Mouse (Mus musculus) cerebellum, adult 18-20 months (tissue): Measurements from ENCODE around the gene Tceanc2.

Source experiments
- DNase-seq, 2 experiments: peaks; one replicate each; pipeline ENCODE4 v3.0.0; 2021

The Tceanc2 gene

DNA sequence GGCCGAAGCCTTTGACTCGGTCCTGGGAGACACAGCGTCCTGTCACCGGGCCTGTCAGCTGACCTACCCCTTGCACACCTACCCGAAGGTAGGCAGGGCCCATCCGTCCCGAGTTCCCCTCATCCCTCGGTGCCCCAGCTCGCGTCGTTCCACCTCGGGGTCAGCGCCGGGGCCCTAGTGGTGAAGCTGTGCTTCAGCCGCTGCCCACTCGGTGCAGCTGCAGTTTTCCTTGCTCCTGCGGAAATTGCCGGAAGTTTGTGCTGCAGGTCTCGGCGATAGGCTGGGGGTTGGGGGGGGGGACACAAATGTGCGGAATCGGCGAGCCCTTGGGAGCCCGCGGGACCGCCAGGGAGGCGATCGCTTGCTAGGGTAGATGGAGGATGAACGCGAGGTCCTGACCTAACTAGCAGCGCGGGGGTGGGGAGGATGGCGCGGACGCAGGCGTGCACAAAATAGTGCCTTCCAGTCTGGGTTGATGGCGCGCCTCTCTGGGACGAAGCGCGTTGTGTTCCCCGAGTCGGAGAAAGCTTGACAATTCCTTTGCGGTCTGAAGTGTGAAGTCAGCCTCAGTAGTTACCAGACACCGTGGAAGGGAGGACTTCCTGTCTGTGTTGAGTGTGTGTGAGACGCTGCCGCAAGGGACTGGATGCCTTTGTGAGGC is at the start of gene Tceanc2:
Tceanc2 (minus strand) TSS at position 287 of the 661 bp plus-strand sequence.
- peak; percentile 63 to 64 for DNase-seq

GRCm38 (mm10) chr4:107226313-107226712 is 47.4 kb upstream of the Tceanc2 start:
- DNase-seq = no peak

DNA sequence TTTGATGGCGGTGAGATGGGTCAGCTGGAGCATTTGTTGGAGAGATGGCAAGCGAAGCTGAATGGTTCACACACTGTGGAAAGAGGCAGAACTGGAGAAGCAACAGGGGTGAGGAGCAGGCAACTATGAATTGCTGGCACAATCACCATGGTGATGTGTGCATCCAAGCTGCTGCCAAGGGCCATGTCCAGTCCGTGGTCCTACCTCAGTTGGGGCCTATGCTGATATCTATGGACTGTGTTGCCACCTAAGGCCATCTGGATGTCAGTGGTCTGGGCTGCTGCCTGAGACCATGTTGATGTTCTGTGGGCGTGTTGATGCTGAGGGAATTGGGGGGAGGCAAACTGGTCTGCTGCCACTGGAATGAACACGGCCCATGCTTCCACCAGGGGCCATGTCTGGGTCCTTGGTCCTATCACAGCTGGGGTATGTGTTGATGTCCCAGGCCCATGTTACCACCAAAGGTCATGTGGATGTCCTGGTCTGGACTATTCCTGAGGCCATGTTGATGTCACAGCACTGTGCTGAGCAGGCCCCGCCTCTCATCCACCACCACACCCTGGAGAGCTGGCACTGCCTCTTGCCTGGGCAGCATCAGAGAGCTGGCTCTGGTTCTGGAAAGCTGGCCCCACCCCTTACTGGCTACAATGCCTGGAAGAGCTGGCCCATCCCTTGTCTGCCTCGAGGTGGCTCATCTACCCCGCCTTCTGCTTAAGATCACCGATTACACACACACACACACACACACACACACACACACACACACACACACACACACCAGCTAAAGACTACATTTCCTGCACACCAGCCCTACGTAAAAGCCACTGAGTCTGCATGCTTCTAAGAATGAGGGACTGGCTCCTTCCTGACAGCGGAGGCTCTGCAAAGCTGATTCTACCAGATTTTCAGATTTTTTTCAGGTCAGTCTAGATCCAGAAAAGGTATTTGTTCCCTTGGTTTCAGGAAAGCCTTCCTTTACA is 44.6 kb upstream of the Tceanc2 start:
- peak in 1 of 2 experiments; percentile 25 for DNase-seq

GRCm38 (mm10) chr4:107221524-107221923 is 42.6 kb upstream of the Tceanc2 start:
- DNase-seq = peak; percentile 13 to 17

DNA sequence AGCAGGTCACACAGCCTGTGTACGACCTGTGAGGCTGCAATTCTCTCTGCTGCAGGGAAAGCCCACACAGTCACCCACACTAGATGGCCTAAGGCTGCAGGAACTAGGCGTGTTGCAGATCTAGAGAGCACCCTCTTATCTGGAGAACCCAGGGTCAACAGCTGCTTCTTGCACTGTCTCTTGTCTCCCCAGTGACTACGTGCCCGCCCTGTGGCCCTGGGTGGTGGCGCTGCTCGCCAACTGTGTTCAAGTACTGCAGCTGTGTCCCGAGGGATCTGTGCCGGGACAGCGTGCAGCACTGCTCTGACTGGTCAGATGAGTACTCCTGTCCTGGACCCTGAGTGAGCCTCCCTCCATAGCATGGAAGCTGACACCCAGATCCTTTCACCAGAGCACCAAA is 38.7 kb upstream of the Tceanc2 start:
- DNase-seq = no peak

GRCm38 (mm10) chr4:107213279-107214011 is 34.5 kb upstream of the Tceanc2 start:
- DNase-seq = no peak

DNA sequence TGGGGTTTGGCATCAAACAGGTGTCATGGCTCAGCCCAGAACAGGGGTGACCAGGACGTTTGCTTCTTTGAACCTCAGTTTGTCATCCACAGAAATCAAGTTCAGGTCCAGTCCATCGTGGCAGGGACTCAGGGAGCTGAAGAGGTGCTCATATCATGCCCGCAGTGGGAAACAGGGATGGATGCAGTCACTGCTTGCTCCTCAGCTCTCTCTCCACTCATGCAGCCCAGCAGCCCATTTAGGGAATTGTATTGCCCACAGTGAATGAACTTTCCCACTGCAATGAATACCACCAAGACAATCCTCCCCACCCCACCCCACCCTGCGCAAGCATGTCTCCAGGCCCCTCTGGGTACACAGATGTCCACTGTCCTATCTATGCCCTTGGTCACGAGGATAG is 33.0 kb upstream of the Tceanc2 start:
- DNase-seq = no peak

DNA sequence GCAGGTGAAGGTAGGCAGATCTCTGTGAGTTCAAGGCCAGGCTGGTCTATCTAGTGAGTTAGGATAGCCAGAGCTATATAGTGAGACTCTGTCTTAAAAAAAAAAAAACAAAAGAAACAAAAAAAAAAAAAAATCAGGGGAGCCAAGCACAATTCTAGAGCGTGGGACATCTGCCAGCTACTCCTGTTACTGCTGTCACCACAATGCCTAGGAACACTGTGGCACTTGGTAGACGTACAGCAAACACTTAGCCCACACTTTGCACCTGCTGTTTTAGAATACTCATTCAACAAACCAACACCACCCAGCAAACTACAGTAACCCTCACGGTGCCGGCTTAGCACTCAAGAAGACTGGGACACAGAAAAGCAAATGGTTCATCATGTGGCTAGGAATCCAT is 32.5 kb upstream of the Tceanc2 start:
- no peak for DNase-seq

- DNase-seq = no peak
Observed at GRCm38 (mm10) chr4:107210483-107211097, 31.7 kb upstream of the Tceanc2 start.

DNA sequence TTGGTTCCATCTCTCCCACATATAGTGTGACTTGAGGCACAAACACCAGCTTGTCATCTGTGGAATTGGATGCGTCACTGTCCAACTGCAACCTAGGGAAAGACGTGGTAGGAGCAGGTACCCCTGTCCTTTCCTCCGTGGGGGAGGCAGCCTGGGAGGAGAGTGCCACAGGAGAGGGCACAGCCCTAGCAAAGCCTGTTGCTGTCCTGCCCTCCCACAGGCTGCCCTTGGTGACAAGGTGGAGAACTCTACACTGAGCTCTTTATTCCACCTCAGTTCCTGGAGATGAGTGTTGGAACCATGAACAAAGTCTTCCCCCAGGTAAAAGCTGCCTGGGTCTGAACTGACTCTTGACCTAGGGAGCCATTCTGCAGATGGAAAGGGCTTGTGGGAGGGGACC is 30.0 kb upstream of the Tceanc2 start, which contains the start of gene Ldlrad1:
Ldlrad1 (plus strand) TSS at position 301 of the 400 bp plus-strand sequence.
- DNase-seq = no peak

GRCm38 (mm10) chr4:107207016-107207415 is 28.1 kb upstream of the Tceanc2 start:
- DNase-seq = no peak

- DNase-seq = no peak
Observed at GRCm38 (mm10) chr4:107203001-107203400, 24.1 kb upstream of the Tceanc2 start.

- no peak for DNase-seq
Observed at GRCm38 (mm10) chr4:107201779-107202178, 22.9 kb upstream of the Tceanc2 start.

DNA sequence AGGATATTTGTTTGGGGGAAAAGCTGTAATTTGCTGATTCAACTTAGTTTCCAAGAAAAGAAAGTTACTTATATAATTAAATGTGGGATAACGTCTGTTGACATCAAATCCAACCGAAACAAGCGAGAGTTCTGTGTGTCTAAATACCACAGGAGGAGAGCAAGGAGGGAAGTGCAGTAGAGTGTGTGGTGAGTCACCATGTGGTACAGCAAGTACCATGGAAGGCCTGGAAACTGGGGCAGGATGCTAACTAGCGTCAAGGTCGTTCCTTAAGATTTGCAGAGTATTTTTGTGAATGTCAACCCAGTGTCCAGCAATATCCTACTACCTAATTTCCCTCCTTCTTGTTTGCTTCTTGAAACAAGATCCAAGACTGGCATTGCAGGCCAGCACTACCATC is 19.2 kb upstream of the Tceanc2 start:
- no peak for DNase-seq

- DNase-seq = no peak
Observed at GRCm38 (mm10) chr4:107196454-107196853, 17.5 kb upstream of the Tceanc2 start.

- DNase-seq = no peak
Observed at GRCm38 (mm10) chr4:107193841-107194240, 14.9 kb upstream of the Tceanc2 start.

- DNase-seq = no peak
Observed at GRCm38 (mm10) chr4:107185703-107186102, 6.8 kb upstream of the Tceanc2 start.

GRCm38 (mm10) chr4:107183203-107183602 is 4.3 kb upstream of the Tceanc2 start:
- no peak for DNase-seq

- no peak for DNase-seq
Observed at GRCm38 (mm10) chr4:107182796-107183195, 3.9 kb upstream of the Tceanc2 start.

DNA sequence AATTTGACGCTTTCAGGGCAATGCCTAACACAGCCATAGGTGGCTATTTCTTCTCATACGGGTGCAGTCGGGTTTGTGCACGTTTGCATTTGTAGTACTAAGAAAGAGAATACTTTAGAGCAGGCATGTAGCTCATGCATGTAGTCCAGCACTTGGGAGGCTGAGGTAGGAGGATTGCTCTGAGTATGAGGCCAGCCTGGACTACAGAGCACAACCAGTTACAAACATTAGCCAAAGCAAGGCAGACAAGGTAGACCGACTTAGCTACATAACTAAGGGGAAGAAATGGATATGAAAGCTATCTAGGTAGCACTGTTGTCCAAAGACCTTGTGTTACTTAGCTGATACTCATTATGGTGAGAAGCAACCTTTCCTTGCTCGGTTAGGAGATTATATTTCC is 3.0 kb upstream of the Tceanc2 start:
- DNase-seq = no peak

DNA sequence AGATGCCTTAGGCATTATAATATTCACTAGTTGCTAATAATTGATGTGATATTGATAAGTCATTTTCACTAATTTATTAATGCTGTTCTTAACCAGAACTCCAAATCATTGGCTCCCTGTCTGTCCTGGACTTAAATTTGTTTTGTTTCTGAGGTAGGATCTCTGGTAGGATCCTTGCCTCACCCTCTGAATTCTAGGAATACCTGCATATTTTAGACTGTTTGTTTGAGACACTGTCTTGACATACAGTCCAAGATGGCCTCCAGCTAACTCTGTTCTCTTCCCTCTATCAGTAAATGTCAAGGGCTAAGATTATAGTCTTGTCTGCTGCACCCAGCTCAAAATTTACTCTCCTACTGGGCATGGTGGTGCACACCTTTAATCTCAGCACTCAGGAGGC is 1.8 kb upstream of the Tceanc2 start:
- no peak for DNase-seq

GRCm38 (mm10) chr4:107179561-107179960 is 645 bp upstream of the Tceanc2 start:
- no peak for DNase-seq
